Mouse (Mus musculus) embryonic facial prominence, embryonic 10.5 days (tissue): Measurements from ENCODE around the gene Wdr54. TPM values are rescaled to one million over a fixed set of nuclear protein-coding genes. Genes with fewer than 3 reads are reported as not detected.

ENCODE experiments used
- DNase-seq: peaks from one replicate; pipeline ENCODE4 v3.0.0-alpha.2; 2017; ENCODE audit warnings: low spot score
- H3K27ac ChIP-seq: fragments of 300-500 bp; sonication (generic); replicated peaks from 2 replicates; pipeline ENCODE4 v1.5.1; 2016; ENCODE audit warnings: mild to moderate bottlenecking
- H3K27me3 ChIP-seq: fragments of 300-500 bp; sonication (generic); replicated peaks from 2 replicates; pipeline ENCODE4 v1.6.1; 2016; ENCODE audit warnings: low read depth, mild to moderate bottlenecking; ENCODE audit not compliant: poor library complexity, severe bottlenecking
- H3K36me3 ChIP-seq: fragments of 300-500 bp; sonication (generic); replicated peaks from 2 replicates; pipeline ENCODE4 v1.6.1; 2016; ENCODE audit warnings: mild to moderate bottlenecking, moderate library complexity
- H3K4me1 ChIP-seq: fragments of 300-500 bp; sonication (generic); 2 replicates; pipeline ENCODE4 v1.6.1; 2016
- H3K4me3 ChIP-seq: fragments of 300-500 bp; sonication (generic); 2 replicates; pipeline ENCODE4 v1.5.1; 2016; ENCODE audit warnings: mild to moderate bottlenecking, moderate library complexity
- H3K9me3 ChIP-seq: fragments of 300-500 bp; sonication (generic); 2 replicates; pipeline ENCODE4 v1.6.1; 2016; ENCODE audit warnings: mild to moderate bottlenecking
- WGBS: fragments of 180-500 bp; shearing (Covaris S2); methylation state at CpG from one replicate; pipeline ENCODE4 v1.1.7; 2016; 5-methylcytosine and 5-hydroxymethylcytosine counted together
- polyA plus RNA-seq: library from polyadenylated mRNA; unstranded; fragments of >200 nt; fragmentation: Nextera tagmentation; extraction: Ambion mirVana; gene quantifications from 2 replicates; pipeline ENCODE4 v1.2.1, GENCODE M21; 2016

Gene Wdr54
- polyA plus RNA-seq, 1 experiment from 2014 or later, result 10.2 TPM

GRCm38 (mm10) chr6:83108762-83109668 is 47.2 kb downstream of the Wdr54 start, which contains the start of gene Mrpl53:
Mrpl53 (plus strand) TSS chr6:83109040.
- Histone ChIP-seq H3K36me3 (peaks cover 28% of the 10 kb centered on the region), H3K27me3 (no peaks in the 10 kb centered on the region; the same call in 1 of the 2 replicates), H3K4me1 (peaks cover 25% of the 10 kb centered on the region), H3K27ac (peak within 1 kb of the TSS; percentile 95), H3K9me3 (no peaks in the 10 kb centered on the region), H3K4me3 (peak within 1 kb of the TSS; percentile 95)
- WGBS, result under 1% methylated on average over 76 of the region's 76 CpGs
- peak; percentile 84 for DNase-seq

- 33% methylated on average over 13 of the region's 13 CpGs for WGBS
- DNase-seq, result peak; percentile 89
- H3K4me1 ChIP-seq, result peaks cover 33% of the 10 kb centered on the region
- peak overlapping the region; percentile 95 for H3K4me3 ChIP-seq
- no peaks in the 10 kb centered on the region for H3K9me3 ChIP-seq
- peaks cover 28% of the 10 kb centered on the region for H3K36me3 ChIP-seq
- peak overlapping the region; percentile 95 for H3K27ac ChIP-seq
- peaks cover 8% of the 10 kb centered on the region for H3K27me3 ChIP-seq
Measured at GRCm38 (mm10) chr6:83107566-83108400, 48.4 kb downstream of the Wdr54 start.

GRCm38 (mm10) chr6:83104158-83104557 is 52.0 kb downstream of the Wdr54 start:
- Histone ChIP-seq H3K27me3 (peaks cover 26% of the 10 kb centered on the region), H3K4me1 (peaks cover 41% of the 10 kb centered on the region), H3K36me3 (peaks cover 16% of the 10 kb centered on the region), H3K27ac (no peak overlapping the region), H3K4me3 (no peak overlapping the region), H3K9me3 (no peaks in the 10 kb centered on the region)
- 76% methylated on average over 4 of the region's 4 CpGs for WGBS
- DNase-seq, result no peak

GRCm38 (mm10) chr6:83103130-83103650 is 53.0 kb downstream of the Wdr54 start:
- WGBS, result 38% methylated on average over 11 of the region's 11 CpGs
- Histone ChIP-seq H3K4me3 (peak overlapping the region; percentile 84), H3K27ac (no peak overlapping the region), H3K4me1 (peaks cover 35% of the 10 kb centered on the region), H3K27me3 (peaks cover 32% of the 10 kb centered on the region), H3K36me3 (peaks cover 16% of the 10 kb centered on the region), H3K9me3 (no peaks in the 10 kb centered on the region)
- no peak for DNase-seq

GRCm38 (mm10) chr6:83101688-83102556 is 54.3 kb downstream of the Wdr54 start:
- H3K27ac ChIP-seq, result peak overlapping the region; percentile 87
- peak; percentile 81 for DNase-seq
- peaks cover 13% of the 10 kb centered on the region for H3K36me3 ChIP-seq
- H3K27me3 ChIP-seq, result peaks cover 32% of the 10 kb centered on the region
- peaks cover 26% of the 10 kb centered on the region for H3K4me1 ChIP-seq
- H3K9me3 ChIP-seq, result no peaks in the 10 kb centered on the region
- peak overlapping the region; percentile 84 for H3K4me3 ChIP-seq
- WGBS, result under 1% methylated on average over 74 of the region's 74 CpGs

- H3K36me3 ChIP-seq, result peaks cover 10% of the 10 kb centered on the region
- peak within 1 kb of the TSS; percentile 84 for H3K4me3 ChIP-seq
- WGBS, result under 1% methylated on average over 25 of the region's 25 CpGs
- peaks cover 26% of the 10 kb centered on the region for H3K4me1 ChIP-seq
- peak; percentile 83 for DNase-seq
- no peaks in the 10 kb centered on the region for H3K9me3 ChIP-seq
- H3K27me3 ChIP-seq, result peaks cover 33% of the 10 kb centered on the region
- H3K27ac ChIP-seq, result peak within 1 kb of the TSS; percentile 87
Measured at GRCm38 (mm10) chr6:83101316-83101687, 54.9 kb downstream of the Wdr54 start, which contains the start of the genes Ccdc142 and Gm42688. Ccdc142 (plus strand) TSS chr6:83101601. Gm42688 (plus strand) TSS chr6:83101617.

Other genes with a start within 250 kb of the Wdr54 start
- gene Sema4f, start 216.6 kb downstream of the Wdr54 start, polyA plus RNA-seq, result 1.4 and 2.1 TPM in 2 replicates
- gene M1ap, start 209.5 kb downstream of the Wdr54 start, polyA plus RNA-seq, result 0.31 and 0.56 TPM in 2 replicates
- gene Dok1, start 122.9 kb downstream of the Wdr54 start, polyA plus RNA-seq, result 11.1 and 12.2 TPM in 2 replicates
- 11.4 and 11.6 TPM in 2 replicates for gene Loxl3, start 122.2 kb downstream of the Wdr54 start, polyA plus RNA-seq
- gene Aup1, start 101.9 kb downstream of the Wdr54 start, polyA plus RNA-seq, result 148 and 172 TPM in 2 replicates
- gene Htra2, start 101.1 kb downstream of the Wdr54 start, polyA plus RNA-seq, result 83.5 and 90.0 TPM in 2 replicates
- 1.8 and 2.8 TPM in 2 replicates for gene Dqx1, start 98.6 kb downstream of the Wdr54 start, polyA plus RNA-seq
- gene Tlx2, start 86.1 kb downstream of the Wdr54 start, polyA plus RNA-seq, result 8.4 and 10.4 TPM in 2 replicates
- gene Pcgf1, start 78.5 kb downstream of the Wdr54 start, polyA plus RNA-seq, result 45.7 and 49.5 TPM in 2 replicates
- gene Lbx2, start 70.0 kb downstream of the Wdr54 start, polyA plus RNA-seq, result 0.45 and 0.59 TPM in 2 replicates
- 2.4 and 2.8 TPM in 2 replicates for gene Ccdc142, start 54.8 kb downstream of the Wdr54 start, polyA plus RNA-seq
- 1.8 and 2.1 TPM in 2 replicates for gene Gm42688, start 54.8 kb downstream of the Wdr54 start, polyA plus RNA-seq
- gene Mrpl53, start 47.4 kb downstream of the Wdr54 start, polyA plus RNA-seq, result 144 and 145 TPM in 2 replicates
- gene Mogs, start 40.9 kb downstream of the Wdr54 start, polyA plus RNA-seq, result 41.0 and 44.1 TPM in 2 replicates
- gene Wbp1, start 34.8 kb downstream of the Wdr54 start, polyA plus RNA-seq, result 147 and 172 TPM in 2 replicates
- gene Ino80b, start 31.0 kb downstream of the Wdr54 start, polyA plus RNA-seq, result 18.6 and 20.2 TPM in 2 replicates
- gene Rtkn, start 20.9 kb downstream of the Wdr54 start, polyA plus RNA-seq, result 38.2 and 39.0 TPM in 2 replicates
- gene 1700003E16Rik, start within 50 bp of the Wdr54 start, polyA plus RNA-seq, result 1.3 and 2.1 TPM in 2 replicates
- gene Dctn1, start 9.5 kb upstream of the Wdr54 start, polyA plus RNA-seq, result 112 and 116 TPM in 2 replicates
- gene Slc4a5, start 63.4 kb upstream of the Wdr54 start, polyA plus RNA-seq, result 0.70 and 0.97 TPM in 2 replicates
- gene Mthfd2, start 169.5 kb upstream of the Wdr54 start, polyA plus RNA-seq, result 62.6 and 71.5 TPM in 2 replicates
- 60.2 and 62.4 TPM in 2 replicates for gene Mob1a, start 169.6 kb upstream of the Wdr54 start, polyA plus RNA-seq
- 149 and 153 TPM in 2 replicates for gene Bola3, start 192.8 kb upstream of the Wdr54 start, polyA plus RNA-seq